Mouse (Mus musculus) skeletal muscle tissue, adult 2 months (tissue): Measurements from ENCODE around the gene 4930544D05Rik.

Source experiments
- DNase-seq: peaks from one replicate; pipeline ENCODE4 v3.0.0-alpha.2; 2012; ENCODE audit warnings: low read depth, low spot score

The 4930544D05Rik gene

DNA sequence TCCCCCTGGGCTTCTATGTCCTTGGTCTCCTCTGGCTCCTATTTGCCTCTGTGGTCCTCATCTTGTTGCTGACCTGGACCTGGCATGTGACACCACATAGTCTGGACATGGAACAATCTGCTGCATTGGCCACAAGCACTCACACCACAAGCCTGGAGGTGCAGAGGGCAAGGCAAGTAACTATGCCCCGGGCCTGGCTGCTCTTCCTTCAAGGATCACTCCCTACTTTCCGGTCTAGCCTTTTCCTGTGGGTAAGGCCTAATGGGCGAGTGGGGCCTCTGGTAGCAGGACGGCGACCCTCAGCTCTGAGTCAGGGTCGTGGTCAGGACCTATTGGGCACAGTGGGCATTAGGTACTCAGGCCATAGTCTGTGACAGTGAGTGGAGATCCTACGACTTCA, 25.6 kb downstream of the 4930544D05Rik start:
- DNase-seq: no peak

DNA sequence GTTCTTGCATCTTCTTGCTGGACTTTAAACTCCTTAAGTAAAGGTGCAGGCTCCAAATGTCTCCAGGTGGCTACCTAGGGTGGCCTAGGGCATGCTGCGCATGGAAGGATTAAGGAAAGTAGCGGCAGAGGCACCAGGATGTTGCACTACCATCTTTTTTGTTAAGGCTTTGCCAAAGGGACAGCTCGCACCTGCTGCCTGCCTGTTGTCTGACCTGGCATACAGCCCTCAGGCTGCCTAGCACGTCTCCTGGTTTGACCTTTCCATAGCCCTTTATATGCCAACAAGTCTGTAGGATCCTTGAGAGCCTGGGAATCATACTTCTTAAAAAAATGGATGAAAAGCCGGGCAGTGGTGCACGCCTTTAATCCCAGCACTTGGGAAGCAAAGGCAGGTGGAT, 27.4 kb downstream of the 4930544D05Rik start:
- DNase-seq: no peak

- DNase-seq: no peak
Observed at GRCm38 (mm10) chr11:70644564-70645103, 29.0 kb downstream of the 4930544D05Rik start.

- no peak for DNase-seq
Observed at GRCm38 (mm10) chr11:70645461-70646258, 30.0 kb downstream of the 4930544D05Rik start.

DNA sequence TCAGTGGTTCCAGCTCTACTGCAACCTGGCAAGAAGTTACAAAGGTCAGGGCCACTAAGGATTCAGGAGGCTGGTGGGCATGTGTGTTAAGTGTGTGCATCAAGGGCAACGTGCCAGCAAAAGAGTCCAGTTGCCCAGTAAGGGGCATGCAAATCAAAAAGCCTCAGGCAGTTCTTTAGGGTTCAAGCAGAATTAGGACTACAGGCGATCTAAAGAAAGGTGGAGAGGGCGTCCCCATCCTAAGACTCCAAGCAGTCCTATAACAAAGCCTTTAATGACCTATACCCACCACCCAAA, 30.6 kb downstream of the 4930544D05Rik start:
- DNase-seq: no peak

DNA sequence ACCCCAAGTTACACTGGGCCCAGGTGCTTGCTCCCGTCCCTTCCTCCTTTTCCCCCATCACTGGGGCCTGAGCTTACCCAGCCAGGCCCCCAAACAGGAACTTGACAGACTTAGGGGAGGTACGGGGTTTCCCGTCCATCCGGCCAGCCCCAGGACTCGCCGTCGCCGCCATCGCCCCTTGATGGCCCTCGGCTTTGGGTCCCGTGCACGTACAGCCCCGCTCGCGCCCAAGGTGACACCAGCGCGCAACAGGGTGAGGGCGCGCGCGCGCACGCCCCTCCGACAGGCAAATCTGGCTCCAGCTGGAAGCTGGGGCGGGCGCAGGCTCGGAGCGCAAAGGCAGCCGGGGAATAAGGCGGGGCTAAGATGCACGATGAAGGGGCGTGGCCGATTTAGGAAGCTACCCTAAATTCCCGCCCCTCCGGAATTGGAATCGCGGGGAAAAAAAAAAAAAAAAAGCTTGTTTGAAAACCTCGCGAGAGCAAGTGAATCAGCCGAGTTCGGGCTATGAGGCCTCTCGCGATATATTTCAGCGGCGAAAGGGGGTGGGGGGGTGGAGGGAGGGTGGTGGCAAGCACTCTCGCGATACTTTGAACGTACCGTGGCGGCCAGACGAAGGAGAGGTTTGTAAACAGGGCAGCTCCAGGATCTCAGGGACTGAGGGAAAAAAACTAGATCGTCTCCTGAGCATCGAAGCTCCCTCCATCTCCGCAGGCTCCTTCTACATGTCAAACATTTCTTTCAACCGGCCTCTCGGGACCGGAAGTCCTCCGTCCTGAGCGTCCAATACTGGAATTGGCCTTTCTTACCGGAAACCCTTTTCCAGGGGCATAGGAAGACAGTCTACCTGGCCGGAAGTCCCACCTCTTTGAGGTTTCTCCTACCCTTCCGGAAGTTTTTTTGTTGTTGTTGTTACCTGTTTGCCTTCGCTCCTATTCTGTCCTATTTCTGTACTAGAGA, 31.3 kb downstream of the 4930544D05Rik start, which contains the start of the genes Rnf167 and Slc25a11:
Gene Rnf167 (plus strand): TSS at position 545 of the 960 bp plus-strand sequence.
Gene Slc25a11 (minus strand): TSS at position 789 of the 960 bp plus-strand sequence.
- peak; percentile 99 for DNase-seq

DNA sequence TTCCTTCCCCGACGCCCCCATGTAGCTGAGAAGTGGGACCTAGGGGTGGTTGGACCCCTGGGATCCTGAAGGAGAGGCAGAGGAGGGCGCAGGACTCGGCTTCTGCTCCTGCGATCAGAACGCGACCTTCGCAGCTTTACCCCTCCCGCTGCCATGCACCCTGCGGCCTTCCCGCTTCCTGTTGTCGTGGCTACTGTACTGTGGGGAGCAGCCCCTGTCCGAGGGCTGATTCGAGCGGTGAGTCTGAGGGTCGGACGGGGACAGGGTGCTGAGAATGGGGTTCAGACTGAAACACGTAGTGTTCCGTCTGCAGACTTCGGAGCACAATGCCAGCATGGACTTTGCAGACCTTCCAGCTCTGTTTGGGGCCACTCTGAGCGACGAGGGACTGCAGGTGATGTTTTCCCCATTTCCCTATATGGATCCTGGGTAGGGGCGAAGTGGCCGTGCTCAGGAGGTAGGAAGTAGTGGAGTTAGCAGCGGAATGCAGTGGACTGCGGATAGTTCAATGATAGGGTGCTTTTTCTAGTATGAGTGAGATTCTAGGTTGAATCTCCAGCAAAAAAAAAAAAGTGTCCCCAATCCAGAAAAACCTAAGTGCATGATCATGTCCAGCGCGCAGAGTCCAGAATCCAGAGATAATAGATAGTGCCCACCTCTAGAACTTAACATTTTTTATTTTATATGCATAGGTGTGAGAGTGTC, 32.2 kb downstream of the 4930544D05Rik start:
- DNase-seq: no peak

- DNase-seq: no peak
Observed at GRCm38 (mm10) chr11:70648512-70648911, 32.9 kb downstream of the 4930544D05Rik start.

DNA sequence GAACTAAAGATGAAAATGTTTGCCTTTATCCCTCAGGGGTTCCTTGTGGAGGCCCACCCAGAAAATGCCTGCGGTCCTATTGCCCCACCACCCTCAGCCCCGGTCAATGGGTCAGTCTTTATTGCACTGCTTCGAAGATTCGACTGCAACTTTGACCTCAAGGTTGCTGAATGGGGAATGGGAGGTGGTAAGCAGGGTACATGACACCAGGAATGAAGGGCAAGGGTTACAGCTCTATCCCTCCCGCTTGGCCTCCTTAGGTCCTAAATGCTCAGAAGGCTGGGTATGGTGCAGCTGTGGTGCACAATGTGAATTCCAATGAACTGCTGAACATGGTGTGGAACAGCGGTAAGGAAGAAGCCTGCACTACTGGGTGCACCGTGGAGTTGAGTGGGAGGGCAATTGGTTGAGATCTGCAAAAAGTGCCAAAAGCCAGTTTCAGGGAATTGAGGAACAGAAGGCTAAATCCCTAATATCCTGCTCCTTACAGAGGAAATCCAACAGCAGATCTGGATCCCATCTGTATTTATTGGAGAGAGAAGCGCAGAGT, 33.6 kb downstream of the 4930544D05Rik start:
- DNase-seq: no peak

DNA sequence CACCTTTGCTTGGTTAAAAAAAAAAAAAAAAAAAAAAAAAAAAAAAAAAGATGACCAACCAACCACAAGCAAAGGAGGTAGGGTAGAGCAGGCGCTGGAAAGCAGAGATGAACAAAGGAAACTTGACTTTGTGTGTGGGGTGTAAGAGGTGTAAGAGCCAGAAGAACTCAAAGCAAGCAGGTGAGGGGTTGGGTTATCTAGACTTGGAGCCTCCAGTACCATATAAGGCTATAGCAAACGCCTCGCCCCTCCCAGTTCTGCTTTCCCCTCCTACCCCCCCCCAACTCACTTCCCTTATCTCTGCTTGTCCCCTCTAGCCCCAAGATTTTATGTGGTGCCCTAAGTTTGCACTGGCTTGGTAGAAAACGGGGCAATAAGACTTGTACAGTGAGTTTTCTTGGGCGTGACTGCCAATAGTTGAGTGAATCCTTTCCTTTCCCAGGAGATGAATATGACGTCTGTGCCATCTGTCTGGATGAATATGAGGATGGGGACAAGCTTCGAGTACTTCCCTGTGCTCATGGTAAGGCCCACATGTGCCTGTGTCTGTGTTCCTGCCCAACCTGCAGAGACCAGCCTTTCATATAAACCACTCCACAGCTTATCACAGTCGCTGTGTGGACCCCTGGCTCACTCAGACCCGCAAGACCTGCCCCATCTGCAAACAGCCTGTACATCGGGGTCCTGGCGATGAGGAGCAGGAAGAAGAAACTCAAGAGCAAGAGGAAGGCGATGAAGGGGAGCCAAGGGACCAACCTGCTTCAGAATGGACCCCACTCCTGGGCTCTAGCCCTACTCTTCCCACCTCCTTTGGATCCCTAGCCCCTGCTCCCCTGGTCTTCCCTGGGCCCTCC, 34.9 kb downstream of the 4930544D05Rik start:
- no peak for DNase-seq

DNA sequence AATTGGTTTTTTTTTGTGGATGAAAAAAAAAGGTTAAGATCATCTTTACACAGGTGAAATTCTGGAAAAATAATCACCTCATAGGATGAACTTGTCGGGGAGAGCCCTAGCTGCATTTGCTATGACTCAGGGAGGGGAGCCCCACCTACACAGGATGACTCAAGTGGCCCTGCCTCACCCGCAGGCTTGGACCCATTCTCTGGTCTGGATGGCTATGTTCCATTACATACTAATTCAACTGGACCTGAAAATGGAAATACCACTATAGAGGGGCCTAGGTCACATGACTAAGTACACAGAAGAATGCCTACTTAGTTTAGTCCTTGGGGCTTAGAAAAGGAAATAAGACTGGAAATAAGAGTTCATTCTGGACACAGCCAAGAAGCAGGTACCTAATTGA, 35.7 kb downstream of the 4930544D05Rik start:
- DNase-seq: no peak

DNA sequence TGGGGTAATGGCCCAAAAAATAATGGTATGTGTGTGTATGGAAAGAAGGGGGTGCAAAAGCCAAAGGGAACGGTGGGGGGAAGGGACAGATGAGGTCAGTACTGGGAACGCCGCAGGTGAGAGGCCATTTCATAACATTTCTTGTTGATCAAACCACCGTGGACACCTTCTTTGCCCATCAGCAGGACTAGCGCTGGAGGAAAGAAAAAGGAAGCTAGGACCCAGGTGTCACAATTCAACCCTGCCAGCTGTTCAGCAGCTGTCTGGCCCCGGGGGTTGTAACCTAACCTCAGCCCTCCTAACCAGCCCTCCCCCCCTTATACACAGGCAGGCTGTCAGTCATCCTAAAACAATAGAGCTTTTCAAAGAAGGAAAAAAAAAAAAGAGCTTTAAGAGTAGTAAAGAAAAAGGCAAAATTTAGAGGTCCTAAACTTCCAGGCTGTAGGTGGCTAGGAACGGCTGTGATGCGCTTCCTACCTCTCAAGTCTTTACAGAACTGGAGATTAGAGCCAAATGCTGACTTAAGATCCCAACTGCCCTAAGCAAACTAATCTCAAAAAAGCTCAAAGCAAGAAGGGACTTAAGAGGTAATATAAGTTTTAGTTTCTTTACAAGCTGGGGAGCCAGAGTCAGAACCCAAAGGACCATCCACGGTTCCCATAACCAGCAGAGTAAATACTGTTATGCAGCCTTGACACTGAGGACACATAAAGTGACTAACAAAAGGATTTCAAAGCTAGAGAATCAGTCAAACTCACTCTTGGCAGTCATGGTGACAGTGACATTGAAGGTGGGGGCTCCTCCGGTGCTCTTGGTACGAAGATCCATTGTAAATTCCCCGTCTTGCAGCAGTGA, 36.6 kb downstream of the 4930544D05Rik start:
- DNase-seq: no peak

GRCm38 (mm10) chr11:70652884-70653344, 37.3 kb downstream of the 4930544D05Rik start:
- DNase-seq: no peak

GRCm38 (mm10) chr11:70653345-70654197, 37.9 kb downstream of the 4930544D05Rik start:
- DNase-seq: no peak

DNA sequence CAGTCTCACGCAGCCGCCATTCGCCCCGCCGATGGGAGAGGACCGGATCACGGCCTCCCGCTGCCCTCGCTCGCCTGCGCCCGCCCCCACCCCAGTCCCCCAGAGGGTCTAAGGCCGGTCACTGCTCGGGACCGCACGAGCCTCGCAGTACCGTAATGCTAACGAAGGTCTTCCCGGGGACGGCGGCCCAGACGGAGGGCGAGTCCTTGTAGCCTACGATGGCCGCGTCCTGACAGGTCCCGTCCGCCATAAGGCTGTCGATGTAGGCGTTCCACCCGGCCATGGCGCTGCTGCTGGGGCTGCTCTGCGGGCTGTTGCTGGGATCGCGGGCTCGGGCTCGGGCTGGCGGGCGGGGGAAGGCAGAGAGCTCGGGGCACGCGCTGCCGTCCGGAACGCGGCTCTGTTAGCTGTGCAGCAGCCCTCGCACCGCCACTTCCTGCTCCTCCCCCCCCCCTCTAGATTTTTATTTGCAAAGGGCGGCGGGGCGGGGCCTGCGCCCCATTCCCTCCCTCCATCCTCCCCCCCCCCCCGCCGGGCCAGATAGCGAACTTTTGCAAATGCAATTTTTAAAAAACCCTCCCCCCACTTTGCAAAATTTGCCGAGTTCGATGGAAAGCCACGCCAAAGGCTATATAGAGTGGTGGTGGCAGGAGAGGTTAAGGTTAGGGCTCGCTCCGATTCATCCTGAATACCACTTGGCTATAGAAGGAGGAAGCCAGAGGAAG, 38.7 kb downstream of the 4930544D05Rik start, which contains the start of gene Pfn1:
Gene Pfn1 (minus strand): TSS at position 447 of the 725 bp plus-strand sequence.
- peak; percentile 80 for DNase-seq

DNA sequence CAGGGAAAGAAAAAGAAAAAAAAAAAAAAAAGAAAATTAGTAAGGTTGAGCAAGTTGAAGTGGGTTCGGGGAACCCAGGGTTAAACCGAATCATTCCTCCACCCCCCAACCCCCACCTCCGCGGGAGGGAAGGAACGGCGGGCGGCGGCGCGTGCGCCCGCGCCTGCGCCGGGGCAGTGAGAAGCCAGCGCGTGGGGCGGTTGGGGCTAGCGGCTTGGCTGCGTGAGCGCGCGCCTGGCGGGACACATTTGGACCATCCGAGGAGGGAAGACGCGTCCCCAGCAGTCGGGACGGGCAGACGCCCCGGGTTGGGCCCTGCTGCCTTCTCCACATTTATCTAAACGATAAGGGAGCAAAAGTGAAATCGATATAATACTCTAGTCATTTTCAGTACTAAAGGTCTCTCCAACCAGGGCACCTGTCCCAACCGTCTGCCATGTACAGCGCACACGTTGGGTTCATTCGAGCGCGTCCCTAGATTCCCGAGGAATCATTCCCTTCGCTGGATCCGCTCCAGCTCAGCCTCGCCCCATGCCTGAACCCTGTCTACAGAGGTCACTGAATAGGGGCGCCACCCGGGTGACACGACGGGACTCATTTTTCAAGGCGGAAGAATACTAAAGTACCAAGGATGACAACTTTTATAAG, 39.4 kb downstream of the 4930544D05Rik start:
- DNase-seq: peak; percentile 87
